Mouse (Mus musculus): ENCODE measurements around the gene Rab42.
"Not testable (repeated sequence)": the region's sequence is repeated elsewhere in the genome, so short reads cannot be mapped to it uniquely, and the experiment has no call there.

Gene Rab42

GRCm38 (mm10) chr4:132291624-132292335, 11.4 kb downstream of the Rab42 start:
- in situ Hi-C loops (cut with MboI; ENCODE audit: low pct_unique_long_range_greater_than_20kb in 1 of 2, low sequenced_read_pairs in 2 of 2, unreplicated experiment in 1 of 2) = no loop called here

- in situ Hi-C loops (cut with MboI; ENCODE audit: low pct_unique_long_range_greater_than_20kb in 1 of 2, low sequenced_read_pairs in 2 of 2, unreplicated experiment in 1 of 2) = no loop called here
Measured at GRCm38 (mm10) chr4:132291056-132291455, 12.1 kb downstream of the Rab42 start.

DNA sequence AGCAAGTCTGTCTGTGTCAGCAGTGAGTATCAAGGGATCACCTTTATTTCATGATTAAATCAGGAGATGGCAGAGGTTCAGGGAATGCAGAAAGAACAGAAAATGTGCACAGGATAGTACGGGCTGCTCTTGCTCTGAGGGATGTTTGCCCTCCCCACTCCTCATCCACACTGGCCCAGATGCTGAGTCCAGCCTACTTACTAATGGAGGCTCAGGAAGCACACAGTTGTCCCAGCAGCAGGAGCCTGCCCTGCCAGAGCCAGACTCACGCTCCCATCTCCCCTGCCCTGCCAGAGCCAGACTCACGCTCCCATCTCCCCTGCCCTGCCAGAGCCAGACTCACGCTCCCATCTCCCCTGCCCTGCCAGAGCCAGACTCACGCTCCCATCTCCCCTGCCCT, 14.3 kb downstream of the Rab42 start:
- in situ Hi-C loops (cut with MboI; ENCODE audit: low pct_unique_long_range_greater_than_20kb in 1 of 2, low sequenced_read_pairs in 2 of 2, unreplicated experiment in 1 of 2) = not testable (repeated sequence)

GRCm38 (mm10) chr4:132275949-132276348, 27.2 kb downstream of the Rab42 start:
- in situ Hi-C loops (cut with MboI; ENCODE audit: low pct_unique_long_range_greater_than_20kb in 1 of 2, low sequenced_read_pairs in 2 of 2, unreplicated experiment in 1 of 2) = no loop called here

- in situ Hi-C loops (cut with MboI; ENCODE audit: low pct_unique_long_range_greater_than_20kb in 1 of 2, low sequenced_read_pairs in 2 of 2, unreplicated experiment in 1 of 2) = no loop called here
Measured at GRCm38 (mm10) chr4:132274156-132274862, 28.9 kb downstream of the Rab42 start, which contains the start of gene Taf12. Gene Taf12, plus strand, starts transcription at chr4:132274375.

- in situ Hi-C loops (cut with MboI; ENCODE audit: low pct_unique_long_range_greater_than_20kb in 1 of 2, low sequenced_read_pairs in 2 of 2, unreplicated experiment in 1 of 2) = no loop called here
Measured at GRCm38 (mm10) chr4:132273166-132273565, 30.0 kb downstream of the Rab42 start.

GRCm38 (mm10) chr4:132269740-132270560, 33.2 kb downstream of the Rab42 start:
- in situ Hi-C loops (cut with MboI; ENCODE audit: low pct_unique_long_range_greater_than_20kb in 1 of 2, low sequenced_read_pairs in 2 of 2, unreplicated experiment in 1 of 2) = no loop called here

- in situ Hi-C loops (cut with MboI; ENCODE audit: low pct_unique_long_range_greater_than_20kb in 1 of 2, low sequenced_read_pairs in 2 of 2, unreplicated experiment in 1 of 2) = no loop called here
Measured at GRCm38 (mm10) chr4:132268871-132269739, 34.1 kb downstream of the Rab42 start.

DNA sequence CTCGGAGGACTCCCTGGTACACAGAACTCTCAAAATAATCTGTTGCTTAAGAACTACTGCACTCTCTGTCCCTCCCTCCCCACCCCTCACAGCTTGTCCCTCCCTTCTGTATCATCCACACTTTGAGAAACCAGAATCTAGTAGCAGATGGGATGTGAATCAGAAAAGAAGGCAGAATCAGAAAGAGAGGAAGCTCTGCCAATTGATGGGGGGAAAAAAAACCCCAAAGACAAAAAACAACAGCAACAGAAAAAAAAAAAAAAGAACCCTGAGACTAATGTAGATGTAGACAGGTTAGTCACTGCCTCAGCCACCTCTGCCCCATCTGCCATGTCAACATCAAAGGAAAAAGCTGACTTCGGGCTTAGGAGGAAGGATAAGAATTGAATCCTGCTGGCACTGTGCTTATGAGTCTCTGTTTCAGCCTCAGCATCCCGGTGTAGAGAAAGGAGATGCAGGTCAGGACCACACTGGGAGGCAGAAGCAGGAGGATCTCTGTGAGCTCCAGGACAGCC, 36.3 kb downstream of the Rab42 start:
- in situ Hi-C loops (cut with MboI; ENCODE audit: low pct_unique_long_range_greater_than_20kb in 1 of 2, low sequenced_read_pairs in 2 of 2, unreplicated experiment in 1 of 2) = no loop called here

DNA sequence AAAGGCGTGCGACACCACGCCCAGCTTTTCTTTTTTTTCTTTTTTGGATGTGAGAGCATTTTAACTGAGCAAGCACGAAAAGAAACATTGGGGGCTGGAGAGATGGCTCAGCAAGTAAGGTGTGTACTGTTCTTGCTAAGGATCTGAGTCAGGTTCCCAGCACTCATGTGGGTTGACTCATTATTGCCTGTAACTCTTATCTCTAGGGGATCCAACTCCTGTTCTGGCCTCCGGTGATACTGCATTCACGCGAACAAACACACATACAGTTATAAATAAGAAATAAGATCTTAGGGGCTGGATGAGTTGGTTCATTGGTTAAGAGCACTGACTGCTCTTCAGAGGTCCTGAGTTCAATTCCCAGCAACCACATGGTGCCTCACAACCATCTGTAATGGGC, 39.9 kb downstream of the Rab42 start:
- in situ Hi-C loops (cut with MboI; ENCODE audit: low pct_unique_long_range_greater_than_20kb in 1 of 2, low sequenced_read_pairs in 2 of 2, unreplicated experiment in 1 of 2) = no loop called here

GRCm38 (mm10) chr4:132262358-132262616, 40.9 kb downstream of the Rab42 start:
- in situ Hi-C loops (cut with MboI; ENCODE audit: low pct_unique_long_range_greater_than_20kb in 1 of 2, low sequenced_read_pairs in 2 of 2, unreplicated experiment in 1 of 2) = no loop called here

DNA sequence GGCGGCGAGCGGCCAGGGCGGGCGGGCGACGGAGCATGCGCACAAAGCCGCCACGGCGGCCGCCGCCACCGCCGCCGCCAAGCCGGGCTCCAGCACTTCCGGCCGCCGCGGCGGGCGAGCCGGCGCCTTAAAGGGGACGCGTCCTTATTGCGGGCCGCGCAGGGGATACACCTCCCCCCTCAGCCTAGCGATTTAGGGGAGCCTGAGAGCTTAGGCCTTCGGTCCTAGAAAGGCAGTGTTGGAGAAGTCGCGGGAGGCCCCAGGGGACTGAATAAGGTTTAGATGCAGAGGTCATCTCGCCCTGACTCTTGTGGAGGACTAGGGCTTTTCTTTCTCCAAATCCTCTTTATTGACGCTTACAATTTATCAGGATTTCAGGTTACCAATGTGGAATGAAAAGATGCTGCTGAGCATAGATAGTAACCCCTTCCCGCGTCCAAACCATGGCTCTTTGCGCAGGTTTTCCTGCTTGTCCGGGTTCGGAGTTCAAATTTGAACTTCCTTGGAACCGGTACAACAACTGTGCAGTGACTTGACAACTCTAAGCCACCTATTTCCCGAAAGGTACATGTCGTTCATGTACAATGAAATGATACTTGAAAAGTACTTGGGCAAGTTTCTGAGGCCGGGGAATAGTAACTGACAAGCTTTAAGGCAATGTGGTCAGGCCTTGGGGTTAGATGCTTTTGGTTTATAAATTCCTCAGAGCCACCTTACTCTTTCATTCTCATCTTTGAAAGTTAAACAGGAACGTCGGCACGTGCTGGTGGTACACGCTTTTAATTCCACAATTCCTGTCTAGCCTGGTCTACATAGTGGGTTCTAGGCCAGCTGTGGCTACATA, 41.4 kb downstream of the Rab42 start, which contains the start of gene Gmeb1:
Gmeb1 (minus strand) TSS at position 89 of the 844 bp plus-strand sequence.
- in situ Hi-C loops (cut with MboI; ENCODE audit: low pct_unique_long_range_greater_than_20kb in 1 of 2, low sequenced_read_pairs in 2 of 2, unreplicated experiment in 1 of 2) = no loop called here

GRCm38 (mm10) chr4:132260404-132261379, 42.5 kb downstream of the Rab42 start:
- in situ Hi-C loops (cut with MboI; ENCODE audit: low pct_unique_long_range_greater_than_20kb in 1 of 2, low sequenced_read_pairs in 2 of 2, unreplicated experiment in 1 of 2) = no loop called here

DNA sequence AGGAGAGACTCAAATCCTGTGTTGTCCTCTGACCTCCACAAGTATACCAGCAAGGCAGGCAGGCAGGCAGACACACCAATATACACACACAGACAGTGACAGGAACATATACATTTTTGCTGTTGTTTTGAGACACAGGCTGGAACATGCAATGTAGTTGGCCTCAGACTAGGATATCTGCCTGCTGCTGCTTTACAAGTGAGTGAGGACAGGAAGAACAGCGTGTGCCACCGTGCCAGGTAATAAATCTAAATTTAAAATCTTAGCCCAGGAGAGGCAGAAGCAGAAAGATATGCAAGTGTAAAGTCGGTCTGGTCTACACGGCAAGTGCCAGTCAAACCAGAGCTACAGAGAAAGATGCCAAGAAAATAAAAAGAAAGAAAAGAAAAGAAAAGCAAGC, 43.9 kb downstream of the Rab42 start:
- in situ Hi-C loops (cut with MboI; ENCODE audit: low pct_unique_long_range_greater_than_20kb in 1 of 2, low sequenced_read_pairs in 2 of 2, unreplicated experiment in 1 of 2) = no loop called here

DNA sequence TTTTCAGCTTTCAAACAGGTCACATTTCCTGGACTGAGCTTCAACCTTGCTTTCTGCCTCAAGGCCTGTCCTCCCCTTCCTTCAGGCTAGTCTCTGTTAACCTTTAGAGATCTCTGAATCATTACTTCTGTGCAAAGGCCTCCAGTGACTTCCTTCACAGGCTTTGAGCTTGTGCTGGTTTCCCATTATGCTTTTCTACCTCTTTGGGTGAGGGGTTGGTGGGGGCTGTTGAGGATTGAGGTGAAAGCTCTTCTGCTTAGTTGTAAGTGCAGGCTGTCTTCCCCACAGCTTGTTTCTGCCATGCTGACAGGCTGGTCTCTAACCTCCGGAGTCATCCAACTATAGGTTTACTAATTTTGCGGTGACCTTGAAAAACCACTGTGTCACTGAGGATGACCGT, 46.8 kb downstream of the Rab42 start:
- in situ Hi-C loops (cut with MboI; ENCODE audit: low pct_unique_long_range_greater_than_20kb in 1 of 2, low sequenced_read_pairs in 2 of 2, unreplicated experiment in 1 of 2) = no loop called here

DNA sequence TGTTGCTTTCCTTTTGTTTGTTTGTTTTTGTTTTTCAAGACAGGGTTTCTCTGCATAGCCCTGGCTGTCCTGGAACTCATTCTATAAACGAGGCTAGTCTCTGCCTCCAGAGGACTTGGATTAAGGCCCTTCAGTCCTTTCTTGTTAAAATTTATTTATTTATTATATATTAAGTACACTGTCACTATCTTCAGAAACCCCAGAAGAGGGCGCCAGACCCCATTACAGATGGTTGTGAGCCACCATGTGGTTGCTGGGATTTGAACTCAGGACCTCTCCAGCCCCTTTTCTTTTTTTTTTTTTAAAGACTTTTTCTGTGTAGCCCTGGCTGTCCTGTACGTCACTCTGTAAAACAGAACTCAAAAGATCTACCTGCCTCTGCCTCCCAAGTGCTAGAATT, 48.2 kb downstream of the Rab42 start:
- in situ Hi-C loops (cut with MboI; ENCODE audit: low pct_unique_long_range_greater_than_20kb in 1 of 2, low sequenced_read_pairs in 2 of 2, unreplicated experiment in 1 of 2) = loop anchor here in 1 of 2 experiments (5.0 kb wide), 1 partner anchor 38 kb away; no protein-coding TSS in a partner anchor
